Mouse (Mus musculus) brain, embryonic 14.5 days (tissue): ENCODE measurements around the gene Klf5.

ENCODE experiments used
- CTCF ChIP-seq: fragments of 200-500 bp; IDR thresholded peaks from 2 replicates; pipeline ENCODE4 v1.5.1; 2012; ENCODE audit warnings: inconsistent platforms, mild to moderate bottlenecking, moderate library complexity, borderline replicate concordance; ENCODE audit not compliant: insufficient read depth, insufficient read length; ENCODE audit errors: extremely low read depth
- POLR2A ChIP-seq: fragments of 200-500 bp; IDR thresholded peaks from 2 replicates; pipeline ENCODE4 v1.6.1; 2012; ENCODE audit warnings: mild to moderate bottlenecking, inconsistent platforms, borderline replicate concordance; ENCODE audit not compliant: poor library complexity, insufficient read depth, insufficient read length, severe bottlenecking; ENCODE audit errors: extremely low read depth

DNA sequence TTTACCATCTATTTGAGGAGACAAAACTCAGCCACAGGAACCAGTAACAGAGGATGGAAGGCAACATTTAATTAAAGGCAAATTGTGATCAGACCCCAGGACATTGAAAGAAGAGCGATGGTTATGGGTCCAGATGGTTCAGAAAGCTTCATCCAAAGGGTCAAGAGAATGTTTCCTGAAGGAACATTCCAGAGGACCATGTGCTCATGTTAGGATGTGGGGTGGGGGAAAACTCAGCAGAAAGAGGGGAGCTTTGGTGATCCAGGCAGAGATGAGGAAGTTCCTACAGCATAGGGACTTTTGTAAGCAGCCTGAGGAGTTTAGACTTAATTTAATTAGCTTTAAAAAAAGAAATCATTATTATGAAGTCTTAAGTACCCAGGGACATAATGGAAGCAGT is 42.2 kb downstream of the Klf5 start:
- TF ChIP-seq POLR2A (no peak), CTCF (no peak)
